Mouse (Mus musculus) lung, adult 2 months (tissue): ENCODE results near the gene Mfsd12. TPM values are rescaled to one million over a fixed set of nuclear protein-coding genes. Genes with fewer than 3 reads are reported as not detected.

ENCODE experiments used
- DNase-seq: peaks from one replicate; pipeline ENCODE4 v3.0.0; 2022
- H3K4me1 ChIP-seq: fragments of 200-500 bp; 2 replicates; pipeline ENCODE4 v1.6.1; 2011; ENCODE audit warnings: low read length; ENCODE audit not compliant: control insufficient read depth, insufficient read depth
- H3K4me3 ChIP-seq: fragments of 200-500 bp; replicated peaks from 2 replicates; pipeline ENCODE3; 2011; ENCODE audit warnings: low read depth, mild to moderate bottlenecking, control low read depth, low read length; ENCODE audit errors: extremely low read depth
- CTCF ChIP-seq: fragments of 200-500 bp; IDR thresholded peaks from 2 replicates; pipeline ENCODE4 v1.5.1; 2011; ENCODE audit warnings: mild to moderate bottlenecking, low read length, control low read depth; ENCODE audit not compliant: insufficient read depth
- POLR2A ChIP-seq: fragments of 200-500 bp; IDR thresholded peaks from 2 replicates; pipeline ENCODE4 v1.6.1; 2011; ENCODE audit warnings: low read depth, mild to moderate bottlenecking, control low read depth, low read length, borderline replicate concordance; ENCODE audit errors: extremely low read depth
- WGBS: fragments of 180-500 bp; shearing (Covaris S2); methylation state at CpG from one replicate; pipeline ENCODE4 v1.1.7; 2018; 5-methylcytosine and 5-hydroxymethylcytosine counted together
- polyA plus RNA-seq: library from polyadenylated mRNA; depleted of rRNA; stranded (reverse); fragments of >200 nt; gene quantifications from 2 replicates; pipeline ENCODE4 v1.2.3, GENCODE M21; 2012

Mfsd12 gene
- polyA plus RNA-seq, 1 experiment = 33.3 TPM

GRCm38 (mm10) chr10:81363436-81364346 lies 6.4 kb downstream of the Mfsd12 start:
- H3K4me1 ChIP-seq = peaks cover 6% of the 10 kb centered on the region; the same call in 1 of the 2 replicates
- DNase-seq = no peak
- 40% methylated on average over 54 of the region's 54 CpGs for WGBS
- TF ChIP-seq CTCF = no peak
- TF ChIP-seq POLR2A = no peak
- H3K4me3 ChIP-seq = peak overlapping the region; percentile 7

- Histone ChIP-seq H3K4me3 (peak overlapping the region; percentile 9), H3K4me1 (0 out of 2 replicates have a peak, but pooled peaks cover 5% of the 10 kb centered on the region)
- no peak for DNase-seq
- TF ChIP-seq POLR2A = 0 out of 2 replicates have a peak, but pooled peaks have one; percentile 26
- TF ChIP-seq CTCF = no peak
- 26% methylated on average over 28 of the region's 28 CpGs for WGBS
Observed at GRCm38 (mm10) chr10:81364666-81365065, 7.4 kb downstream of the Mfsd12 start.

- no peak for TF ChIP-seq CTCF
- no peak for TF ChIP-seq POLR2A
- no peak for DNase-seq
- 0 out of 2 replicates have a peak, but pooled peaks cover 5% of the 10 kb centered on the region for H3K4me1 ChIP-seq
- WGBS = 50% methylated on average over 4 of the region's 4 CpGs
- H3K4me3 ChIP-seq = no peak overlapping the region
Observed at GRCm38 (mm10) chr10:81365073-81365472, 7.8 kb downstream of the Mfsd12 start.

- TF ChIP-seq CTCF (no peak), POLR2A (peak; percentile 42; the same call in 1 of the 2 replicates)
- WGBS = 33% methylated on average over 12 of the region's 12 CpGs
- DNase-seq = no peak
- Histone ChIP-seq H3K4me3 (peak within 1 kb of the TSS; percentile 9), H3K4me1 (0 out of 2 replicates have a peak, but pooled peaks cover 5% of the 10 kb centered on the region)
Observed at GRCm38 (mm10) chr10:81365672-81366476, 8.6 kb downstream of the Mfsd12 start, which contains the start of gene 4930404N11Rik. TSS of gene 4930404N11Rik (minus strand) at chr10:81365816.

GRCm38 (mm10) chr10:81366477-81367206 lies 9.4 kb downstream of the Mfsd12 start:
- 0 out of 2 replicates have a peak, but pooled peaks cover 5% of the 10 kb centered on the region for H3K4me1 ChIP-seq
- no peak overlapping the region for H3K4me3 ChIP-seq
- DNase-seq = no peak
- TF ChIP-seq POLR2A (peak; percentile 21; the same call in 1 of the 2 replicates), CTCF (no peak)
- WGBS = 64% methylated on average over 6 of the region's 6 CpGs

- no peak overlapping the region for H3K4me3 ChIP-seq
- WGBS = 92% methylated on average over 6 of the region's 6 CpGs
- H3K4me1 ChIP-seq = 0 out of 2 replicates have a peak, but pooled peaks cover 5% of the 10 kb centered on the region
- TF ChIP-seq POLR2A (no peak), CTCF (no peak)
- no peak for DNase-seq
Observed at GRCm38 (mm10) chr10:81367207-81367495, 9.9 kb downstream of the Mfsd12 start.

- TF ChIP-seq POLR2A = no peak
- TF ChIP-seq CTCF = no peak
- Histone ChIP-seq H3K4me1 (peaks cover 6% of the 10 kb centered on the region; the same call in 1 of the 2 replicates), H3K4me3 (no peak overlapping the region)
- DNase-seq = no peak
- WGBS = 89% methylated on average over 10 of the region's 10 CpGs
Observed at GRCm38 (mm10) chr10:81375322-81375721, 18.0 kb downstream of the Mfsd12 start.

GRCm38 (mm10) chr10:81376561-81377361 lies 19.5 kb downstream of the Mfsd12 start:
- Histone ChIP-seq H3K4me1 (peaks cover 6% of the 10 kb centered on the region; the same call in 1 of the 2 replicates), H3K4me3 (no peak overlapping the region)
- DNase-seq = no peak
- TF ChIP-seq CTCF (no peak), POLR2A (no peak)
- 35% methylated on average over 6 of the region's 6 CpGs for WGBS
